Mouse (Mus musculus) limb, embryonic 13.5 days (tissue): ENCODE data around the gene Nqo2. TPM values are rescaled to one million over a fixed set of nuclear protein-coding genes. Genes with fewer than 3 reads are reported as not detected.

ENCODE experiments used
- ATAC-seq: fragments of 200-750 bp; cut with Nextera tagmentation; 2 replicates; pipeline ENCODE4 v1.8.0; 2017; ENCODE audit warnings: low read depth, moderate number of reproducible peaks, moderate TSS enrichment; ENCODE audit not compliant: low FRiP score
- H3K27ac ChIP-seq: fragments of 300-500 bp; sonication (generic); 2 replicates; pipeline ENCODE4 v1.5.1; 2015; ENCODE audit warnings: inconsistent platforms, mild to moderate bottlenecking, moderate library complexity
- H3K27me3 ChIP-seq: fragments of 300-500 bp; sonication (generic); 2 replicates; pipeline ENCODE4 v1.6.1; 2015; ENCODE audit warnings: mild to moderate bottlenecking, inconsistent platforms
- H3K36me3 ChIP-seq: fragments of 300-500 bp; sonication (generic); 2 replicates; pipeline ENCODE4 v1.6.1; 2015; ENCODE audit warnings: inconsistent platforms, mild to moderate bottlenecking, moderate library complexity
- H3K4me1 ChIP-seq: fragments of 300-500 bp; sonication (generic); 2 replicates; pipeline ENCODE4 v1.6.1; 2015; ENCODE audit warnings: inconsistent platforms
- H3K4me2 ChIP-seq: fragments of 300-500 bp; sonication (generic); replicated peaks from 2 replicates; pipeline ENCODE4 v1.6.1; 2015; ENCODE audit warnings: inconsistent platforms, mild to moderate bottlenecking, moderate library complexity
- H3K4me3 ChIP-seq: fragments of 300-500 bp; sonication (generic); 2 replicates; pipeline ENCODE4 v1.5.1; 2015; ENCODE audit warnings: moderate library complexity, mild to moderate bottlenecking, inconsistent platforms
- H3K9ac ChIP-seq: fragments of 300-500 bp; sonication (generic); 2 replicates; pipeline ENCODE4 v1.6.1; 2015; ENCODE audit warnings: mild to moderate bottlenecking, inconsistent platforms
- H3K9me3 ChIP-seq: fragments of 300-500 bp; sonication (generic); 2 replicates; pipeline ENCODE4 v1.6.1; 2016; ENCODE audit warnings: inconsistent platforms
- WGBS: fragments of 180-500 bp; shearing (Covaris S2); methylation state at CpG from one replicate; pipeline ENCODE4 v1.1.7; 2015; 5-methylcytosine and 5-hydroxymethylcytosine counted together
- polyA plus RNA-seq: library from polyadenylated mRNA; unstranded; fragments of >200 nt; fragmentation: Nextera tagmentation; extraction: Ambion mirVana; gene quantifications from 2 replicates; pipeline ENCODE4 v1.2.1, GENCODE M21; 2015

The Nqo2 gene
- polyA plus RNA-seq, 1 experiment from 2014 or later, result 13.8 TPM

DNA sequence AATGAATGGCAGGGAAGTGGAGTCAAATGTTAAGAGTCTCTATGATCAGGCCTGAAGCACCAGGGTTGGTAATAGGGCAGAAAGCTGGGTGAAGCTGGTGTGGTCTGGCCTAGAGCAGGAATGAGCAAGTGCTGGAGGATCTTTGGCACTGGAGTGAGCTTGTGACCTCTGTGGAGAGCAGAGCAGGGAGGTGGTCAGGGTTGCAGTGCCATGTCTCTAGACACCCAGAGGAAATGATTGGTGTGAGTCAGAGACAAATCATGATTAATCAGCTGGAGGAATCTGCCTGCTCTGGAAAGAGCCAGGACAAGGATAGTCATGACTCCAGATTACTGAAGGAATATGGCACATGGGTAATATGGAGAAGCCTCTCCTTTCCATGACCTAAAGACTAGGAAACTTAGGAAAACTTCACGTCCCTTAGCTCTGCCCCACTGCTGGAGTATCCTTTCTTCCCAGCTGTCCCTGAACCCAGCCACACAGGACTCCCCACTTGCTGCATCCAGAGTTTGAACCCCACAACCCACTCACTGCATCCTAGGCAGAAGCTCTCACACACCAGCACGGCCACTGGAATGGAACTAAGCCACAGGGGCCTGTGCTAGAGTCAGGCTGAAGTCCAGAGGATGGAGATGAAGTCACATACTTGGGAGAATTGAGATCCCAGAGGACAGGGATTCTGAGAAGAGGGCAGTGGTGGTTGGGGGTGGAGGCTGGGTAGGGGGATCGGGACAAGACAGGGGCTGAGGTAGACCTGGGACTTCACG is 13.0 kb upstream of the Nqo2 start:
- WGBS, result 93% methylated on average over 4 of the region's 4 CpGs
- H3K27ac ChIP-seq, result no peak overlapping the region
- H3K4me1 ChIP-seq, result no peaks in the 10 kb centered on the region
- H3K27me3 ChIP-seq, result no peaks in the 10 kb centered on the region
- H3K36me3 ChIP-seq, result no peaks in the 10 kb centered on the region
- no peak overlapping the region for H3K4me3 ChIP-seq
- no peak overlapping the region for H3K4me2 ChIP-seq
- H3K9me3 ChIP-seq, result no peaks in the 10 kb centered on the region
- no peak for ATAC-seq
- no peak overlapping the region for H3K9ac ChIP-seq

DNA sequence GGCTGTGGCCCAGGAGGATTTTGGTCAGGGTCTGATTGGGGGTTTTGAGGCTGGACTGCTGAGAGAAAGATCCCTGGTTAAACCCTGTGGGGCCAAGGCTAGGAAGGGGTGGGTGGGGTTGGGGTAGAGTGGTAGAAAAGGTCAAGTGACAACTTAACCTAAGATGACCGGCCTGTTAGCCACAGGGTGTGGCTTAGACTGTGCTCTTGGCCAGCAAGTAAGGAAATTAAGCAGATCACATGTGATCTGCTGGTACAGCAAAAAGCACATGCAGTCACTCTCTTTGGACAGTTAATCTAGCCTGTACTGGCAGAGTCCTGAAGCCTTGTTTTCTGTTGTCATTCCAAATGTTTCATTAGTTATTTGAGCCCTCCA is 12.4 kb upstream of the Nqo2 start:
- no peaks in the 10 kb centered on the region for H3K27me3 ChIP-seq
- no peak for ATAC-seq
- H3K4me2 ChIP-seq, result no peak overlapping the region
- H3K4me3 ChIP-seq, result no peak overlapping the region
- H3K4me1 ChIP-seq, result no peaks in the 10 kb centered on the region
- no peaks in the 10 kb centered on the region for H3K36me3 ChIP-seq
- H3K27ac ChIP-seq, result no peak overlapping the region
- H3K9ac ChIP-seq, result no peak overlapping the region
- H3K9me3 ChIP-seq, result no peaks in the 10 kb centered on the region
- WGBS, result 83% methylated on average over 1 of the region's 1 CpGs

DNA sequence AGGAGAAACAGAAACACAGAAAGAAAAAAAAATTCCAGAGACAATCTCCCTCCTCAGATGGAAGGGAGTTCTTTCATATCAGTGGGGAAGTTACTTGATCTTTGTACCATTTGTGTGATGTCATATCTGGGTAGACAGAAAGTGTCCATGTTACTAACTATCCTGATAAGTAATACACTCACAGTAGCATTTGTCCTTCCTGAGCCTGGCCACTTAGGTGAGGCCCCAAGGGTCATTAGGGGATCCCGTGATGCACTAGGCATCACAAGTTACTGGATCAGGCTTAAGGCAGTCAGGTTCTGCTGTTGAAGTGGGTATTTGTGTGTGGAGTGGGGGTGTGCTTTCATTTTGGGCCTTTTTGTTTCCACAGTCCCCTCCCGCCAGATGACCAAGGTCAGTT is 11.5 kb upstream of the Nqo2 start:
- Histone ChIP-seq H3K27me3 (no peaks in the 10 kb centered on the region), H3K4me2 (no peak overlapping the region), H3K4me3 (no peak overlapping the region), H3K36me3 (no peaks in the 10 kb centered on the region), H3K27ac (no peak overlapping the region), H3K4me1 (no peaks in the 10 kb centered on the region), H3K9me3 (no peaks in the 10 kb centered on the region), H3K9ac (no peak overlapping the region)
- 85% methylated on average over 2 of the region's 2 CpGs for WGBS
- ATAC-seq, result no peak

DNA sequence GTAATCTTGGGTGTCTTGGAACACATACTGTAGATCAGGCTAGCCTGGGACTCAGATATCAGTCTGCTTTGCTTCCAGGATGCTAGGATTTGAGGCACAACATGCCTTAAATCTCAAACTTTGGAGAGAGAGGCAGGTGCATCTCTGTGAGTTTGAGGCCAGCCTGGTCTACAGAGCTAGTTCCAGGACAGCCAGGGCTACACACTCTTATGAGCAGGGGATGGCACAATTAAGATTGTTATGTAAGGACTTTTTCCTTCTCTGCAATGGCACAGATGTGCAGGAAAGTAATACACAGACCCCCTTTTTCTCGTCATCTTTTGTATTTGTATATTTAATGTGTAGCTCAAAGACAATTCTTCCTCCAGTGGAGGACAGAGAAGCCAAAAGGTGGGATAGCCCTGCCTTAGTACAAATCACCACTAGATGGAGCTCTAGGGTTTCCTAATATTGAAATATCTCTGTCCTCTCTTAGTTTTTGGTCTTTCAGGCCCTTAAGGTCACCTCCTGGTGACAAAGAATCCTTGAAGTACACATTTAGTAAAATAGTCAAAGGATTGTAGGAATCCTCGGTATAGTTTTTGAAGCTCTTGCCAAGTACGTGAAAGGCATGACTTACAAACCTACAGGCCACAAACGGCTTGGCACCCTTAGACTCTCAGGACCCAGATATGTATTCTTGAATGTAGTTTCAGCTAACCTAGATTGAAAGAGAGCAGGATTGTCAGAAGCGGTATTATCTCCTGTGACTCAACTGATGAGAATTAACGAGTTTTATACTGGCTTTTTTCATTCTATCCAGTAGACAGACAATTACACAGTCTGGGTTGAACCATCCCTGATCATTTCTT is 7.7 kb upstream of the Nqo2 start:
- Histone ChIP-seq H3K9ac (no peak overlapping the region), H3K27ac (no peak overlapping the region), H3K4me3 (no peak overlapping the region), H3K4me1 (no peaks in the 10 kb centered on the region), H3K4me2 (no peak overlapping the region), H3K36me3 (no peaks in the 10 kb centered on the region), H3K27me3 (no peaks in the 10 kb centered on the region), H3K9me3 (no peaks in the 10 kb centered on the region)
- no peak for ATAC-seq
- WGBS, result 43% methylated on average over 6 of the region's 6 CpGs

DNA sequence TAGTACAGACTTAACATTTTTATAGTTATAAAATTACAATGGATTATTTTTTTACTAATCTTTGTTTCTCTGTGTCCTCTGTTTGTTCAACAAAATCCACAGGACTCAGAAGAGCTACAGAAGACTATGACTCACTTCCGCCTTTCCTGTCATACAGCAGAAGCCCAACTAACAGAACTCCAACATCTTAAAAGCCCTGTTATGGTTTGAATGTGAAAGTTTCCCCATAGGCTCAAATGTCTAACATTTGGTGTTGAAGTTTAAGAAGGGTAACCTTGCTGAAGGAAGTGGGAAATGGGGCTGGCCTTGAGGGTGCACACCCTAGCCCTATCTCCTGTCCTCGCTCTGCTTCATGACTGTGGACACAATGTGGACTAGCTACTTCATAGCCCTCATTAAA is 4.7 kb upstream of the Nqo2 start:
- H3K4me3 ChIP-seq, result no peak overlapping the region
- no peak overlapping the region for H3K27ac ChIP-seq
- no peak for ATAC-seq
- H3K4me1 ChIP-seq, result no peaks in the 10 kb centered on the region
- H3K9ac ChIP-seq, result no peak overlapping the region
- H3K4me2 ChIP-seq, result no peak overlapping the region
- no peaks in the 10 kb centered on the region for H3K36me3 ChIP-seq
- WGBS, result 86% methylated on average over 2 of the region's 2 CpGs
- no peaks in the 10 kb centered on the region for H3K27me3 ChIP-seq
- no peaks in the 10 kb centered on the region for H3K9me3 ChIP-seq

DNA sequence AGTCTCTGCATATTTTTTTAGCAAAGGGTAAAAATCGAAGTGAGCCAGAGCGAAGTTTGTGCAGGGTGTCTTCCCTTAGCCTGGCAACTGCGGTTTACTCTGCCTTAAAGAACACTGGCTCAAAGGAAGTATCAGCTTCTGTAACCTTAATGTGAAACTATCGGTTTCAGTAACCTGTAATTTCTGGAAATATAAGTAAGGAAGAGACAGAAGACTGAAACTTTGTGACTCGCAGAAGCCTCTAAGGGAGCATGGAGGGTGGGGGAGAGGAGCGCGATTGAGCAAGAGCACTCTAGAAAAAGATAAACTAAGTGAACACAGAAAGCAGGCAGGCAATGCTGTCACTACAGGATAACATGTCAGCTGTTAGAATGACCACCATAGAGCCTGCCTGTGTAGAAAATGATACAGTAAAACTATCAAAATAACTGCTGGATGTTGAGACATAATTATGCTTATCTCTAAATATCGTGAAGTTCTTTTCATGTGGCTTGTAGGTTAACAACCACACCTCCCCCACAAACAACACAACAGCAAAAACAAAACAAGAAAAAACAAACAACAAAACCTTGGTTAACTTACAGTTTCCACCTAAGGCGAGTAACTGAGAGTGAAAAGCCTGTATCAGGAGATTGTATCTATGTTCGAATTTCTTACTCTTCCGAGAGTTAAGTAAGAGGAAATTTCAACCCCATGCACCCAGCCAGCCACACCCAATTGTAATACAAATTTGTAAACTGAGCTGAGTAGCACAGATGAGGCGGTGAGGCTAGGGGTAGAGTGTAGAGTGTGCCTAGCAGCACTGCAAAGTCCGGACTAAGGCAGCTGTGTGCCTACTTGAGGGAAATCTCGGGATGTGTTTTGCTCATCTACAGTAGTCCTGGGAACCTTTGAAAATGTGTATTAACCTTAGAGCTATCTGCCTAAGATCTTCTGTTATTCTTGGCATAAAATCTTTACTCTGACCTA is 853 bp downstream of the Nqo2 start:
- WGBS, result 23% methylated on average over 14 of the region's 14 CpGs
- Histone ChIP-seq H3K4me3 (peak overlapping the region; percentile 52), H3K9ac (peak overlapping the region; percentile 70), H3K9me3 (no peaks in the 10 kb centered on the region), H3K36me3 (peaks cover 2% of the 10 kb centered on the region; the same call in 1 of the 2 replicates), H3K27me3 (no peaks in the 10 kb centered on the region), H3K4me2 (peak overlapping the region; percentile 68), H3K27ac (peak overlapping the region; percentile 85), H3K4me1 (peaks cover 10% of the 10 kb centered on the region)
- peak; percentile 37; the same call in 1 of the 2 replicates for ATAC-seq

DNA sequence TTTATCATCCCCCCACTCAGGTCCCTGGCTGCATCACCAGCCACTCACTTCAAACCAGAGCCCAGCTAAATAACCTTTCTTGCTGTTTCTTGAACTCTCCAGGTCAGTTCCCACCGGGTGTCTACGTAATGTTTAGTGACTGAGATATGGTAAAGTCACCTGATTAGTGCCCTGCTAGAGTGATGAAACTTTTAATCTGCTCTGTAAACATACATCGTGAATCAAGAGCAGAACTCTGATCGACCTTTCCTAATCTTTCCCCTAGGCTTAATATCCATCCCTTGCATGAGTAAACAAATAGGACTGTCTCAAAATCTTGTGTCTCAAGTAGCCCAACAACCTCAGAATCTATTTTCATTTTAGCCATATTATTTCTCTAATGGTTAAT is 1.5 kb downstream of the Nqo2 start:
- Histone ChIP-seq H3K4me2 (no peak overlapping the region; the same call in 1 of the 2 replicates), H3K27me3 (no peaks in the 10 kb centered on the region), H3K4me1 (peaks cover 10% of the 10 kb centered on the region), H3K4me3 (no peak overlapping the region), H3K9ac (peak overlapping the region; percentile 70; the same call in 1 of the 2 replicates), H3K27ac (no peak overlapping the region), H3K36me3 (peaks cover 8% of the 10 kb centered on the region), H3K9me3 (no peaks in the 10 kb centered on the region)
- ATAC-seq, result no peak
- 81% methylated on average over 4 of the region's 4 CpGs for WGBS

DNA sequence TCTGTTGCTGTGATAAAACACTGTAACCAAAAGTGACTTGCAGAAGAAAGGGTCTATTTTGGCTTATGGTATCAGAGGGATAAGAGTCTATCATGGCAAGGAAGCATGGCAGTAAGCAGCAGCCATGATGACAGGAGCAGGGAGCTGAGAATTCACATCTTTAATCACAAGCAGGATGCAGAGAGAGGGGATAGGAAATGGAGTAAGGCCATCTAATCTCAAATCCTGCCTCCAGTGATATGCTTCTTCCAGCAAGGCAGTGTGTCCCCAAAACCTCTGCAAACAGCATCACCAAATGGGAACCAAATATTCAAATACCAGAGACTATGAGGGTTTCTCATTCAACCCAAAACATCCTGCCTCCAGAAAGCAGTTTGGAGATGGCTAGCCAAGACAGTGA is 2.1 kb downstream of the Nqo2 start:
- H3K4me1 ChIP-seq, result peaks cover 10% of the 10 kb centered on the region
- H3K27me3 ChIP-seq, result no peaks in the 10 kb centered on the region
- H3K4me2 ChIP-seq, result no peak overlapping the region
- H3K9me3 ChIP-seq, result no peaks in the 10 kb centered on the region
- no peak overlapping the region for H3K27ac ChIP-seq
- no peak overlapping the region for H3K9ac ChIP-seq
- ATAC-seq, result no peak
- no peak overlapping the region for H3K4me3 ChIP-seq
- H3K36me3 ChIP-seq, result peaks cover 9% of the 10 kb centered on the region

DNA sequence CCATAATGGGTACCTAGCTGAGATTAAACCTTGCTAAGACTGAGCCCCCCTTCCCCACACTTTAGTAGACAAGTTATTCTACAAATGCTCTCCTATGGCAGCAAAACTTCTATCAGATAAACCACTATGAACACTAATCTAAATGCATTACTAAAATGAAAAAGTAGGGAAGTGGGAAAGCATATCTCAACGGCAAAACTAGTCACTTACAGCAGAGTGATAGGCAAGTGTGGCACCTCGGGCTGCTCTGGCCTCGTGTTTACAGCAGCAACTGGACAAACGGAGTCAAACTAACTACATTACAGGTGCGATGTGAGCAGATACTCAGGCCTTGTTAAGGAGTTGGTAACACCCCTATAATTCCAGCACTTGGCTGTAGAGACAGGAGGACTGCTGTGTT is 25.1 kb downstream of the Nqo2 start:
- 83% methylated on average over 5 of the region's 5 CpGs for WGBS
- ATAC-seq, result no peak

DNA sequence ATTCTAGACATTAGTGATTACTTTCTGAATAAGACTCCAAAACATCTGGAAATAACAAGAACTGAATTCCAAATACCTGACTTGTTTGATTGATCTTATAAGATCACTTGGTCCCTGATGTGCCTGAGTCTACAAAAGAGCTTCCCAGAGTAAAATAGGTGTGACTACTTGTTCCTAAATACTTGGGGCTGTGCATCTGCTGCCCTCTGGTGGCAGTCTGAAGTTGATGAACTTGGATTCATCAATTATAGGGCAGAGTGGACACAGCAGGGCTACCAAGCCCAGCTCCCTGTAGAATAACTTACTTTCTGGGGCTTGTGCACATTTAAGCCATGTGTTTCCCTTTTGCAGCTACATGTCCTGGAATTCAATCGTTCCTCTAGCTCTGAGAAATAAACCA is 30.7 kb downstream of the Nqo2 start:
- no peaks in the 10 kb centered on the region for H3K36me3 ChIP-seq
- no peaks in the 10 kb centered on the region for H3K27me3 ChIP-seq
- no peak overlapping the region for H3K9ac ChIP-seq
- WGBS, result 15% methylated on average over 1 of the region's 1 CpGs
- no peaks in the 10 kb centered on the region for H3K9me3 ChIP-seq
- no peak overlapping the region for H3K4me2 ChIP-seq
- ATAC-seq, result peak; percentile 28; the same call in 1 of the 2 replicates
- H3K4me1 ChIP-seq, result no peaks in the 10 kb centered on the region
- H3K4me3 ChIP-seq, result no peak overlapping the region
- no peak overlapping the region for H3K27ac ChIP-seq

More for the DNA sequence above, 25.1 kb downstream of the Nqo2 start:
- no peaks in the 10 kb centered on the region for H3K27me3 ChIP-seq
- no peak overlapping the region for H3K27ac ChIP-seq
- no peaks in the 10 kb centered on the region for H3K4me1 ChIP-seq
- no peak overlapping the region for H3K4me2 ChIP-seq
- peaks cover 11% of the 10 kb centered on the region; the same call in 1 of the 2 replicates for H3K36me3 ChIP-seq
- H3K9ac ChIP-seq, result no peak overlapping the region
- H3K9me3 ChIP-seq, result no peaks in the 10 kb centered on the region
- H3K4me3 ChIP-seq, result no peak overlapping the region

DNA sequence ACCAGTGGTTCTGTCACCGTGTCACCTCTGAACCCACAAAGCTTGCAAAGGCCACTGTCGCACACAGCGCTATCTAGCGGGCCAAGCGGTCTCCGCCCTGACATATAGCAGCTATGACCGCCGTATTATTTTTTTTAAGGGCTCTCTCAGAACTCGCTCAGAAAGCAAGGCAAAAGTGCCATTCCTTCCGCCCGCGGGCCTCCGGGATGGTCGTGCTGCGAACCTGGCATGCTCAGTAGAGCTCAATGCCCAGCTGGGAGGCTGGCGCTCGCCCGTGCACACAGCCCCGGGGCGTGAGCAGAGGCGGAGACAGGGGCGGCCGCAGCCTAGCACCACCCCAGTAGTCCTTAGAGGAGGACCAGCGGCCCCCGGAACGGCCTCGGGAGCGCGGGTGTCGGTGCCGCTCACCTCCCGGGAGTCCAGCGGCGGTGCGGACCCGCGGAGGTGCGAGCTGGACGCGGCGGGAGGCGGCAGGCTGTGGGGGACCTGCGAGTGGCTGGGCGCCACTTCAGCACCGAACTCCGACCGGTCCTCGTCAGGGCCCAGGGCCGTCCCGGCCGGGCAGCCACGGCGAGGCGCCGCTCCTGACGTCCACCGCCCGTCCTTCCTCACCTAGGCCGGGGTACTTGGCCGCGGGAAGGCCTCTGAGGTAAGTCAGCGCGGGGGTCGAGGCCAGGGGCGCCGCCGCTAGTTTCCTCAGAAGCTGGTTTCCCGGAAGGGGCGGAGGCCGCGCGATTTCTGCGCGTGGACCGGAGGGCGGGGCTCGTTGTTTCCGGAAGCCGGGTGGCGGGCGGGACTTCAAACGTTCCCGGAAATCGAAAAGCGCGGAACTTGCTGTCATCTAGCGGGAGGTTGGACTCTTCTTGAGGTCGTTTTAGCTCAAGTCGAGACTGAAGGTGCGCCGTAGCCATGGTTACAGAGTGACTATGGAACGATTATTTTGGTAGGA is 37.8 kb downstream of the Nqo2 start, which contains the start of the genes Ripk1 and Serpinb6a:
Ripk1 (plus strand) TSS at position 306 of the 949 bp plus-strand sequence.
Serpinb6a (minus strand) TSS at position 737 of the 949 bp plus-strand sequence.
- peak within 1 kb of the TSS; percentile 88 for H3K27ac ChIP-seq
- H3K27me3 ChIP-seq, result no peaks in the 10 kb centered on the region
- peak within 1 kb of the TSS; percentile 84 for H3K4me2 ChIP-seq
- H3K4me3 ChIP-seq, result peak within 1 kb of the TSS; percentile 89
- ATAC-seq, result peak; percentile 98
- H3K9ac ChIP-seq, result peak within 1 kb of the TSS; percentile 92
- WGBS, result under 1% methylated on average over 92 of the region's 92 CpGs
- peaks cover 18% of the 10 kb centered on the region for H3K4me1 ChIP-seq
- no peaks in the 10 kb centered on the region for H3K36me3 ChIP-seq
- H3K9me3 ChIP-seq, result no peaks in the 10 kb centered on the region
